Mouse (Mus musculus) cortical plate, adult 2 months (tissue): ENCODE measurements around the gene Dgki.

Experiments used
- CTCF ChIP-seq: fragments of 200-500 bp; IDR thresholded peaks from 2 replicates; pipeline ENCODE4 v1.5.1; 2011; ENCODE audit warnings: mild to moderate bottlenecking, control low read depth, low read length; ENCODE audit not compliant: insufficient read depth; ENCODE audit errors: extremely low read depth
- POLR2A ChIP-seq: fragments of 200-500 bp; IDR thresholded peaks from 2 replicates; pipeline ENCODE4 v1.6.1; 2011; ENCODE audit warnings: mild to moderate bottlenecking, low read length, control low read depth; ENCODE audit not compliant: insufficient read depth; ENCODE audit errors: extremely low read depth

DNA sequence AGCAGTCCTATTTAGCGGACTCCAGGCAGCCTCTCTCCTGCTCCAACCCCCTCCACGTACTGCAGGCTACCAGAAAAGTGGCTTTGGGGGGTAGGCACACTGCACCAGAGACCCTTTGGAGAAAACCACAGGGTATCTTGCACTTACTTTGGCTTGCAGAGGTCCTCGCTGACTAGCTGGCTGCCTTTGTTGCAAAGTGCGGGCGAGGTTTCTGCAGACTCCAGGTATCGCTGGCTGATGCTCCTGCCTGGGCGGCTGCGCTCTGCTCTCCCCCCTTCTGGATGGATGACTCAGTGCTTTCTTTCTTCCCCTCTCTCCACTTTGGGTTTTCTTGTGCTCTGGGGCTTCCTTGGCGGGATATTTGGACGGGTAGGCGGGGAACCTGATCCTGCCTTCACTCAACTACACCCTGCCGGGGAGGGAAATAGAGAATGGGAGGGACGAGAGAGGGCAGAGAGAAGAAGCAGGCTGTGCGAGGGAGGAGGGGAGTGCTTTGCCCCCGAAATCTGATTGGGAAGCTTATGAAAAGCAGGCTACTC lies 490.2 kb downstream of the Dgki start, which contains the start of gene Ptn:
- peak; percentile 89 for TF ChIP-seq POLR2A
- no peak for TF ChIP-seq CTCF
